Mouse (Mus musculus) heart, embryonic 14.5 days (tissue): ENCODE results near the gene Pet2. TPM values are rescaled to one million over a fixed set of nuclear protein-coding genes. Genes with fewer than 3 reads are reported as not detected.

Experiments used
- ATAC-seq: fragments of 200-750 bp; cut with Nextera tagmentation; 2 replicates; pipeline ENCODE4 v1.8.0; 2017; ENCODE audit warnings: low read depth, moderate TSS enrichment; ENCODE audit not compliant: insufficient number of reproducible peaks, insufficient read depth, low FRiP score
- H3K27ac ChIP-seq, 2 experiments: fragments of 200-500 bp in 1 of 2; fragments of 300-500 bp in 1 of 2; sonication (generic) in 1 of 2; replicated peaks in 1 of 2; 2 replicates each; pipeline ENCODE4 v1.5.1; 2012 to 2014; ENCODE audit warnings: low read depth in 2 of 2, low read length in 2 of 2, control low read depth in 1 of 2, mild to moderate bottlenecking in 1 of 2, mixed read lengths in 1 of 2; ENCODE audit not compliant: control insufficient read depth in 1 of 2, insufficient read depth in 1 of 2
- H3K27me3 ChIP-seq: fragments of 300-500 bp; sonication (generic); 2 replicates; pipeline ENCODE4 v1.6.1; 2014; ENCODE audit warnings: mild to moderate bottlenecking, low read length, control low read depth; ENCODE audit not compliant: control insufficient read depth, insufficient read depth
- H3K36me3 ChIP-seq: fragments of 300-500 bp; sonication (generic); 2 replicates; pipeline ENCODE4 v1.6.1; 2014; ENCODE audit warnings: mild to moderate bottlenecking, control low read depth, low read length, mixed read lengths; ENCODE audit not compliant: control insufficient read depth, insufficient read depth
- H3K4me1 ChIP-seq, 2 experiments: fragments of 200-500 bp in 1 of 2; fragments of 300-500 bp in 1 of 2; sonication (generic) in 1 of 2; 2 replicates each; pipeline ENCODE4 v1.6.1; 2012 to 2014; ENCODE audit warnings: low read length in 2 of 2, control low read depth in 1 of 2, mixed read lengths in 1 of 2; ENCODE audit not compliant: control insufficient read depth in 2 of 2, insufficient read depth in 2 of 2
- H3K4me2 ChIP-seq: fragments of 300-500 bp; sonication (generic); 2 replicates; pipeline ENCODE4 v1.6.1; 2014; ENCODE audit warnings: mild to moderate bottlenecking, low read length
- H3K4me3 ChIP-seq, 2 experiments: fragments of 200-500 bp in 1 of 2; fragments of 300-500 bp in 1 of 2; sonication (generic) in 1 of 2; 2 replicates each; pipeline ENCODE4 v1.5.1; 2012 to 2014; ENCODE audit warnings: low read length in 2 of 2, mild to moderate bottlenecking in 2 of 2, control low read depth in 1 of 2, low read depth in 1 of 2, moderate library complexity in 1 of 2; ENCODE audit not compliant: control insufficient read depth in 1 of 2, insufficient read depth in 1 of 2
- H3K9ac ChIP-seq: fragments of 300-500 bp; sonication (generic); 2 replicates; pipeline ENCODE4 v1.6.1; 2014; ENCODE audit warnings: mild to moderate bottlenecking, low read length
- H3K9me3 ChIP-seq: fragments of 300-500 bp; sonication (generic); 2 replicates; pipeline ENCODE4 v1.6.1; 2016; ENCODE audit warnings: low read length, control low read depth; ENCODE audit not compliant: control insufficient read depth
- WGBS: fragments of 180-500 bp; shearing (Covaris S2); extraction: QIAGEN DNeasy Blood & Tissue Kit; methylation state at CpG from one replicate; pipeline ENCODE4 v1.1.7; 2014; 5-methylcytosine and 5-hydroxymethylcytosine counted together
- polyA plus RNA-seq: library from polyadenylated mRNA; unstranded; fragments of >200 nt; fragmentation: Nextera tagmentation; extraction: Ambion mirVana; gene quantifications from 2 replicates; pipeline ENCODE4 v1.2.1, GENCODE M21; 2014

Gene Pet2
- not detected in 2 replicates for polyA plus RNA-seq

GRCm38 (mm10) chrX:89409589-89409988 lies at the start of gene Pet2:
Pet2 (minus strand) TSS chrX:89409689.
- H3K9me3 ChIP-seq, result no peaks in the 10 kb centered on the region
- no peak within 1 kb of the TSS for H3K27ac ChIP-seq
- ATAC-seq, result no peak
- no peaks in the 10 kb centered on the region for H3K27me3 ChIP-seq
- no peak within 1 kb of the TSS for H3K4me2 ChIP-seq
- H3K36me3 ChIP-seq, result no peaks in the 10 kb centered on the region
- H3K9ac ChIP-seq, result no peak within 1 kb of the TSS
- H3K4me1 ChIP-seq, result no peaks in the 10 kb centered on the region
- 88% methylated on average over 9 of the region's 9 CpGs for WGBS
- H3K4me3 ChIP-seq, result no peak within 1 kb of the TSS
